Mouse (Mus musculus) telencephalon, adult 2 months (tissue): Measurements from ENCODE around the gene Gpr176.

ENCODE experiments used
- DNase-seq: peaks from one replicate; pipeline ENCODE4 v3.0.0-alpha.2; 2011; ENCODE audit warnings: low read depth, low spot score

Gene Gpr176

GRCm38 (mm10) chr2:118245914-118246313 lies 127.3 kb downstream of the Gpr176 start:
- peak; percentile 54 for DNase-seq

- DNase-seq, result no peak
Measured at GRCm38 (mm10) chr2:118236196-118236595, 137.0 kb downstream of the Gpr176 start.

- DNase-seq, result no peak
Measured at GRCm38 (mm10) chr2:118235614-118236013, 137.6 kb downstream of the Gpr176 start.

- DNase-seq, result no peak
Measured at GRCm38 (mm10) chr2:118230544-118230943, 142.7 kb downstream of the Gpr176 start.

GRCm38 (mm10) chr2:118228486-118229079 lies 144.6 kb downstream of the Gpr176 start:
- DNase-seq, result no peak
